Mouse (Mus musculus) layer of hippocampus, postnatal 36 days (tissue): ENCODE measurements at regions not wholly inside any gene's neighbourhood (a gene's known extent, or its start where the extent isn't known, plus 50 kb on each side); places are given as distances from the start of the nearest gene placed in this dataset.

Experiments
- DNase-seq, 2 experiments: peaks; one replicate each; pipeline ENCODE4 v3.0.0; 2022

DNA sequence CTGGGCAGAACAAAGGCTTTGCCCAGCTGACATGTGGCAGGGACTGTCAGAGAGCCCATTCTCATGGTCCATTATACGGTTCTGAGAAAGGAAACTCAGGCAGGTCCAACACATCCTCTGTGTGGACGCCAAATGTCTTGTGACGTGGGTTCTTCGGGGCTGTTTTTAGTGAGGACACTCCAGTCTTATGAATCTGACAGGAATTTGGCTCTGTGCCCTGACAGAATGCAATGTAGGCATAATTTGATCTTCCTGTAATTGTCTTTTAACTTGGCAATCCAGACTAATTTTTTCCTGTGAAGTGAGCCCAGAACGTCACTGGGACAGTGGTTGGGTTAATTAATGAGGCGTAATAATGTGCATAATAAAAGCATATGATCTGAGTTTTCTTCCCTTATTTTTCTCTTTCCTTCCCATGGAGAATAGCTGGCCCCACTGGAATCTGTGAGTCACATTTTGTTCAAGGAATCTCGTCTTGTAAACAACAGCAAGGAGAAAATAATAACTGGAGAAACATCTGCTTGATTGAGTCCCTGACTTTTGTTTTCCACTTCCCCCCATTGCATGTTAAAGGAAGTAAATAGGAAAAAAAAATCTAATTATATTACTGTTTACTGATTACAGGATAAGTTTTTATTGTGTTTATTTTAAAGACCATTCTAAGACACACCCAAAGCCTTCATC lies 255.8 kb upstream of the 1700056E22Rik start:
- DNase-seq: peak in 1 of 2 experiments; percentile 5

- no peak for DNase-seq
Measured at GRCm38 (mm10) chr1:184281768-184282167, 247.7 kb upstream of the 1700056E22Rik start.

DNA sequence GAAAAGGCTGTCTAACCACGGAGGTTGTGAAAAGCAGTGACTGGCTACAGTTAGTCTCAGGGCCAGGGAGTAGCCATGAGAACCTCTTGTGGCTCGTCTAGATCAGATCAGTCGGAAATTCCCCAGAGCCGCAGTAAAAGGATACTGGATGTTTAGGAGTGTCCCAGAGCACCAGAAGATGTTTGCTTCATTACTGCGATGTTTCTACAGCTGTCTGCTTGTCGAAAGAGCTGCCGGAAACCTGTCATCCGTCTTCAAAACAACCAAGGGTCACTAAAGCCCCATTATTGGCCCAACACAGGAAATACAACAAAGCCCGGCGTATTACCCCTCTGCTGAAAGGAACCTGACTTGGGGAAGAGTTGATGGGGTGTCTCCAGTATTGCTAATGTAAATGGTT lies 245.2 kb upstream of the 1700056E22Rik start:
- no peak for DNase-seq

DNA sequence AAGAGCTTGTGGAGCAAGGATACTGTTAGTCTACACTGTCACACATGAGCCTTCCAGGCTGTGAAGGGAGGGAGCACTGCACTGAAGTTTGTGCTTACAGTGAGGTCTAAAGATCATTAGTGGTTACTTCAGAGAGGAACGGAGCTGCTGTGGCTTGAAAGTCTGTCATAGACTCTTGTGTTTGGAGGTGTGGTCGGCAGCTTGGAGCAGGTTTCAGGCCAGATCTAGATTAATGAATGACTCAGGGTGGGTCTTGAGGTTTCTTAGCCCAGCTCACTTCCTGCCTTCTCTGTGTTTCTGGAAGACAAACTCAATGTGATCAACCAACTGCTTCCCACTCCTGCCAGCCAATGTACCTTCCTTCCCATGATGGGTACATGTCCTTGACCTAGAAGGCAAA lies 242.9 kb upstream of the 1700056E22Rik start:
- DNase-seq: no peak

DNA sequence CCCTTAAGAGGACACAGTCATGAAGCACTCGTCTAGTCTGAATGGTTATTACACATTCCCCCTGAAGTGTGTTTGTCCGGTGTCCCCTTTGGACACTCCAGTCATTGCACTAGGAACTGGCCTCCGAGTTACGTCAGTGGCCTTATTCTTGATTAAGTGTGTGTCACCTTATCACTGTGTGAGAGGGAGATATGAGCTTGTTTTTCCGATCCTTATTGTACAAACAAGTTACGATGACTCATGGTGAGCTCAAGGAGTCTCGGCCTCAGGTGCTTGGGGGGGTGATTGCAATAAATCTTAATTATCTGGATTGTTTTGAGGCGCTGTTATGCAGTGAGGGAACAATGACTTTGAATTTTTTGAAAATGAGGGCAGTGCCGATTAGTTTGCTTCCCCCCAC lies 241.8 kb upstream of the 1700056E22Rik start:
- no peak for DNase-seq

- DNase-seq: no peak
Measured at GRCm38 (mm10) chr1:184275396-184275795, 241.3 kb upstream of the 1700056E22Rik start.

- no peak for DNase-seq
Measured at GRCm38 (mm10) chr1:184274704-184275103, 240.6 kb upstream of the 1700056E22Rik start.

- DNase-seq: no peak
Measured at GRCm38 (mm10) chr1:184273722-184274121, 239.6 kb upstream of the 1700056E22Rik start.

DNA sequence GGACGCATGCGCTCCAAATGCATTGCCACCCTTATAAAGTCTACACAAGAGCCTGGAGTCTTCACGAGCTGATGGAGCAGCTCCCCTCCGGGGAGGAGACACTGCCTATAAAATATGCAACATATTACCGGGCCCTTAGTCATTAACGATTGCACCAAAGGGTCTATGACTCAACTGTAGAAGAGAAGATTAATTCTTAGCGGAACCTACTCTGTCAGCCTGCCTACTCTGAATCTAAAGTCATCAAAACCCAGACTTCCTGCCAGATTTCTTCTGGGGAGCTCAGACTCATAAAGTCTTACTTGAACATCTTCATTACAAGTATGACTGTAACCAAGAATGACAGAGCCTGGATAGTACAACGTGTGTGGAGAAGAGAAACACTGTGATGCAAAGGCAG lies 237.2 kb upstream of the 1700056E22Rik start:
- DNase-seq: no peak

GRCm38 (mm10) chr1:184266051-184266450 lies 231.9 kb upstream of the 1700056E22Rik start:
- DNase-seq: peak; percentile 33 to 38

DNA sequence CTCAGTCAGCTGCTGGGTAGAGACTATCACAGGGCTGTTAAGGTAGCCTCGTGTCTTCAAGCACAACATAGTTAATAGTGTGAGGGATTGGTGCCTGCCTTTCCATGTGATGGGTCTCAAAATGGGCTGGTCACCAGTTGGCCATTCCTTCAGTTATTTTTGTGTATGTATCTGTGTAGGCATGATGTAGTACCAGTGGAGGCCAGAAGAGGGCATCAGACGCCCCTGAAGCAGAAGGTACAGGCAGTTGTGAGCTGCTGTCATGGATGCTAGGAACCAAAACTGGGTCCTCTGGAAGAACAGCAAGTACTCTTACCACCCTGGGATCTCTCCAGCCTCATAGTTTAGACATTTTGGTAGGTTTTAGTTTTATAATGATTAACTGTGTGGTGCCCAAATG lies 228.9 kb upstream of the 1700056E22Rik start:
- no peak for DNase-seq

- no peak for DNase-seq
Measured at GRCm38 (mm10) chr1:184261385-184261727, 227.3 kb upstream of the 1700056E22Rik start.

GRCm38 (mm10) chr1:184260722-184261384 lies 226.8 kb upstream of the 1700056E22Rik start:
- no peak for DNase-seq

DNA sequence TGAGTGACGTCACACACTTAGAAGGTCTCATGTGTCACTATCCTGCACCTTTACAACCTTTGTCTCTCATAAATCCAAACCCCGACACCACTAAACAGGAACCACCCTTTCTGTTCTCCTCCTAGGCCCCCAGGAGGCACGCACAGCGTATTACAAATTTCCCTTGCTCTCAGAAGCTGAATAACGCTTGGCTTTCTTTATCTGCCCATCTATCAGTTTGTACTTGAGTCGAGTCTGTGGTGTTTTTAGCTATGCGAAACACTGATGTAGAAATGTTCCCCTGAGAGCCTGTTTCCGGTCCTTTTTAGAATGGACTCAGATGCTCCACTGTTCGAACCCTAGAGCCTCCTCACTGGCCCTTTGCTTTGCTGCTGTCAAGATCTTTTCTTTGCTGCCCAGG lies 225.8 kb upstream of the 1700056E22Rik start:
- DNase-seq: no peak

DNA sequence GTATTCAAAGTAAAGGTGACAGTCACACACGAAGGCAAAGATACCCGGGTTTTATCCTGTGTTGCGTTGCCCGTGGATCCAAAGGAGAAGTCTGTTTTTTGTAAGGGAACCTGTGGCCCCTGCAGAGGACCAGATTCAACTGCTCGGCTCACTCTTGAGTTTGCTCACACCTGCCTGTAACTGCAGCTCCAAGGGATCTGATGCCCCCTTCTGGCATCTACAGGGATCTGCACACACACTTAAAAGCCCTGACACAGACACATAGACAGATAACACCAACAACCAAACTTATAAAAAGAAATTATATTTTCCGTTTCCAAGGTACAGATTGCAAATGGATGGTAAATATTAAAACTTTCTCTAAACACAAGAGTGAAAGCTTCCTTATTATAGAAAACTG lies 223.3 kb upstream of the 1700056E22Rik start:
- no peak for DNase-seq

GRCm38 (mm10) chr1:184254951-184255350 lies 220.8 kb upstream of the 1700056E22Rik start:
- no peak for DNase-seq

- DNase-seq: no peak
Measured at GRCm38 (mm10) chr1:184244730-184245488, 210.8 kb upstream of the 1700056E22Rik start.

DNA sequence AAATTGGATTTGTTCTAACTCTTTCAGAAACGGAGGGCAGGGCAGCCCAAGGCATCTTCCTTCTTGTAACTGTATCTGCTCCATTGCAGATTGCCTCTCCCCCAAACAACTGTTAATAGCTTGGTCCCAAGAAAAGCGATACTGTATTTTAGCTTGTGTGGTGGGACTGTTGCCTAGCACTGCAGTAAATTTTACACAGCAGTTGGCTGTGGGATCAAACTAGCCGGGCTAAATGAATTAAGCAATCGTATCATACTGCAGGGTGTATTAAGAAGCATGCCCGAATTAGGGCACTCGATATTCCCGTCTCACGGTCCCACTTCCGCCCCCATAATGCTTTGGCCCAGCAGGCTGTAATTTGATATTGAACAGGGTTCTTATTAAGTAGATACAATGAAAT lies 210.2 kb upstream of the 1700056E22Rik start:
- no peak for DNase-seq

- no peak for DNase-seq
Measured at GRCm38 (mm10) chr1:184241846-184242245, 207.7 kb upstream of the 1700056E22Rik start.

DNA sequence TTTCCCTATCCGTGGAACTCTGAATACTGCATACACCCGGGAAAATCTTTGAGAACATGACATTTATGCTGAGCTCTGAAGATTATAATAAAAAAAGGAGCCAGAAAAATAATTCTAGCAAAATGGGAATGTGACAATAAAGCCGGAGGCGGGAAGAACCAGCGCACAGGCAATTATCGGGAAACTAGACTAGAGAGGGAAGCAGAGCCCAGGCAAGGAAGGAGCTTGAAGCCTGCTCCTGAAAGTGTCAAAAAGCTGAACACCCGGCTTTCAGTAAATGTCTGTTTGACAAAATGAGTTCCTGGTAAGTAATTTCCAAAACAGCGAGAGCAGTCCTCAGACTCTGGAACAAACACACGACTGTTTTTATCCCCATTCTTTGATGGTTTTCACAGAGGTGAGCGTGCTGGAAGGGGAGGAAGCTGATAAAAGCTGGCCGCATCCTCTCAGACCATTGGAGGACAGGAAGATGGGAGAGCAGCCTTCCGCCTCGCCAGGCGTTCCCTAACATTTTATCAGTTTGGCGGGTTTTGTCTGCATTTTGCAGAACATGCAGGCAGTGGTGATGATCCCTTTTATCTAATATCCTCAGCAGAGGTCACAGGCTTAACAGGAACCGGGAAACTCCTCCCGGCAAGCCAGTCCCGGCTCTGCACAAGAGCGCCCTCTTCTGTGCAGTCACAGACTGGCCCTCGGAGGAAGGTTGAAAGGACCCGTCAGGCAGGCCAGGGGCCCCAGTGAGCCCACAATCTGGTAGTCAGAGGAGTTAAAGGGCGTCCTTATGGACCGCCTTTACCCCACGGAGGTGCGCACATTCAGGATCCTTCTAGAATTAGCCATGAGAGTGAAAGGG lies 201.3 kb upstream of the 1700056E22Rik start:
- DNase-seq: peak; percentile 58 to 64

DNA sequence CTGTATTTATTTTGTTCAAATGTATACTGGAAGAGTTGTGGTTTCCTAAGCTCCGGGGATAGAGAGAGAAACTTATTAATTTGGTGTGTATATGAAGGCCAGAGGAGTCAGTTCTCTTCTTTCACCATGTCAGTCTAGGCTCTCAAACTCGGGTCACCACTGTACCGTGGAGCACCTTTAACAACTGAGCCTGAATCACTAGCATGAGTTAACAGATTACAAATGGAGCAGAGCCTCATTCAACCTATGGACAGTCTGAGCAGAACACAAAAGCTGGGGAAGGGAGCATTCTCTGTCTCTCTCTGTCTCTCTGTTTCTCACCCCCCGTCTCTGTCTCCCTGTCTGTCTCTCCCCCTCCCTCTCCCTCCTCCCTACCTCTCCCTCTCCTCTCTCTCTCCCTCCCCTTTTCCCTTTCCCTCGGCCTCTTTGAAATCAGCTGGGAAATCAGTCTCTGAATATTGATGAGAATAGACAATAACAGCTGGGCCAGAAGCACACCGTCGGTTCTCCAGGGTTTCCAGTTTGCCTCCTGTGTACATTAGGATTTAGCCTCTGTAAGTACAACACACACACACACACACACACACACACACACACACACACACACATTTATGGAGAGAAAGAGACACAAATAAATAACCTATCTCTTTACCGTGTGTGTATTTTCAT lies 200.4 kb upstream of the 1700056E22Rik start:
- DNase-seq: no peak

GRCm38 (mm10) chr1:184233741-184234255 lies 199.7 kb upstream of the 1700056E22Rik start:
- DNase-seq: peak in 1 of 2 experiments; percentile 10
